Mouse (Mus musculus) lung, postnatal 25 days (tissue): Measurements from ENCODE around the gene Bola1.

Experiments used
- DNase-seq: peaks from one replicate; pipeline ENCODE4 v3.0.0; 2022; ENCODE audit warnings: low spot score

Bola1 gene

DNA sequence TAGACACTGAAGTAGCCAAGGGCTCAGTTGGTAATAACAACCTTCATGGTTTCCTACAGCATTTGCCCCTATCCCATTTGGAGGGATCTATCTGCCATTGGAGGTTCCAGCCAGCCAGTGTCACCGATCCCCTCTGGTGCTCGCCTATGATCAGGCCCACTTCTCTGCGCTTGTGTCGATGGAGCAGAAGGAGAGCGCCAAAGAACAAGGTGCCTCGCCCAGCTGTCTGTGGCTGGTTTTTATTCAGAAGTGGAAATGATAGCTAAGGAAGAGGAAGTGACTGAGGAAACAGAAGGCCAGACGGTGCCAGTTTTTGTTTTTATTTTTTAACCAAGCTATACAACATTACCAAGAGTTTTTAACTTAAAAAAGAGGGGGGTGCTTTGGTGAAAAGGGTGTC lies 67.7 kb downstream of the Bola1 start:
- DNase-seq, result no peak

GRCm38 (mm10) chr3:96147950-96148349 lies 71.6 kb downstream of the Bola1 start:
- peak; percentile 75 for DNase-seq
